Mouse (Mus musculus): ENCODE measurements at regions not wholly inside any gene's neighbourhood (a gene's known extent, or its start where the extent isn't known, plus 50 kb on each side); places are given as distances from the start of the nearest gene placed in this dataset.

- DNase-seq (ENCODE audit: low read depth, low spot score), result no peak
These were observed 54.9 kb downstream of the Cbln1 start for GRCm38 (mm10) chr8:87417466-87417865.

- no peak for DNase-seq (ENCODE audit: low read depth, low spot score)
These were observed 57.3 kb downstream of the Cbln1 start for GRCm38 (mm10) chr8:87415051-87415630.

- no peak for DNase-seq (ENCODE audit: low read depth, low spot score)
These were observed 83.4 kb downstream of the Cbln1 start for GRCm38 (mm10) chr8:87389016-87389415.

DNA sequence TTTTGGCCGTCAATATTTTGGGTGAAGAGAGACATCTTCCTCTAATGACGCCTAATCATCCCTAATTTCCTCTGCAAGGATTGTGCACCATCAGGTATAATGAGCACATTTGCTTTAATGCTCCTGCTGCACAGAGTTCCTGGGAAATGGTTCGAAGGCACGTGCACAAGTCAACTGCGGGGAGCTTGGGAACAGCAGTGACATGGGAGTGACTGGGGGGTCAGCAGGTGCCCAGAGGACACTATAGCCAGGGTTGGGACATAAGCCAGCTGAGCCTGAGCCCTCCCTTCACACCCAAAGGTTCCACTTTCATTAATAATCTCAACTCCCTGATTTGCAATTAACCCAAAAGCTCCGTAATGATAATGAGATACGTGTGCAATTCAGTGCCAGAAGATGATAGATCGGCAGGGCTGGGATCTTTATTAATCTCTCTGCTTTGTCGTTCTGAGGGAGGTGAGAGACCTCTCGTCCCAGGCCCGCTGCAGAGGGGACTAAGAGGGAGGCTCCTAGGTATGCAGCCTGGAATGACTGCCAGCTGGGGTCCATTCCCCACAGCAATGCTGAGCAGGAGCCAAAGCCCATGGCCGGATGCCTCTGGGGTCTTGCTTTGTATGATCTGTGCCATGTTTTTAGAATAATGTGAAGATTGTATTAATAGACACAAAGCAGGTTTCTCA, 88.7 kb downstream of the Cbln1 start:
- DNase-seq (ENCODE audit: low read depth, low spot score), result no peak

- DNase-seq (ENCODE audit: low read depth, low spot score), result no peak
These were observed 90.1 kb downstream of the Cbln1 start for GRCm38 (mm10) chr8:87382311-87382710.

DNA sequence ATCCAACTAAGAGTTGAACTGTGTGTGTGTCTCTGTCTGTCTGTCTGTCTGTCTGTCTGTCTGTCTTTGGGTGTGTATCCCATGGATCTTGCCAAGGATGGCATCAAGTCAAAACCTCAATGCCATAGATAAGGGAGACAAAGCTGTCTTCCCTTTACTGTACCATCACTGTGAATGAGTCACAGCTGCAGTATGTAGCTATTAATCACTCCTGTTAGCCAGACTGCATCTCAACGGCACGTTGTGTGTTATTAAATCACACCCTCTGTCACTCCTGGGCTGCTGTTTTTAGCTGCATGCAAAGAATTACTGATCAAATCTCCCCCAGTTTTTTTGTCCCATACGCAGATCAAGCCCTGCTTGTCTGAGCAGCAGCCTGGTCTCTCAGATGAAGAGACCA, 91.6 kb downstream of the Cbln1 start:
- DNase-seq (ENCODE audit: low read depth, low spot score), result no peak

GRCm38 (mm10) chr8:87379296-87379695, 93.1 kb downstream of the Cbln1 start:
- no peak for DNase-seq (ENCODE audit: low read depth, low spot score)

DNA sequence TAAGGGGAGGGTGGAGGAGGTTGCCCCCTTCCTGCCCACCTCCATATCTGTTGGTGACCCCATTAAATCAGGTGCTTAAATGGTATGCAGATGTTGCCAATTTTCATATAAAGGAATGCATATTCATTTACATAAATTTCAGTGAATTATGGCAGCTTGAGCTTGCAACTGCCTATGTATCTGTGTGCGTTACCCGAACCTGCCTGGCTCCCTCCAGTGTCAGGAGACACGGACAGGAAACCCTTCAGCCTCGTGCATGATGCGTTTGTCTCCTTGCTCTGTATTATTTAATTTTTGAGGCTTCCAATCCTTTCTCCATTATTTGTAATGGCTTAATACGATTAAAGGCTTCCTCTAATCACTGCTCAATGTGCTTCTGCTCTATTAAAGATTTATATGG, 98.4 kb downstream of the Cbln1 start:
- no peak for DNase-seq (ENCODE audit: low read depth, low spot score)

- DNase-seq (ENCODE audit: low read depth, low spot score), result no peak
These were observed 98.9 kb downstream of the Cbln1 start for GRCm38 (mm10) chr8:87373535-87373934.

DNA sequence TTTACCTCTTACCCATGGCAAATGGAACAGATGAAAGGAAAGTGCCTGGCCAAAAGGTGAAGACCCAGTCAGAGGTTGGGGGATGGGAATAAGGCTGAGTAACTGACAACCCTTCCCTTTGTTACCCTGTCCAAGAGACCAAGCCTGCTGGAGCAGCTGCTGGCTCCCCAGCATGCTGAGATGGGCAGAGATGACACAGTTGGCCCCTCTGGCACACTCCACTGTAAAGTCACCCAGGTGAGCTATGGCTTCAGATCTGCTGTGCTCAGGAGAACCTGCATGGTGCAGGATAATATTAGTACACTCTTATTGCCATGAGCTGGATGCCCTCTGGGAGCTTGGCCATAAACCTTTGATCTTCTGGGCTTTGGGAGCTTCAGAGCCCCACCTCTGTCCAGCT, 100.3 kb downstream of the Cbln1 start:
- DNase-seq (ENCODE audit: low read depth, low spot score), result no peak

GRCm38 (mm10) chr8:87370194-87370593, 102.2 kb downstream of the Cbln1 start:
- DNase-seq (ENCODE audit: low read depth, low spot score), result no peak

GRCm38 (mm10) chr8:87350471-87350870, 121.9 kb downstream of the Cbln1 start:
- DNase-seq (ENCODE audit: low read depth, low spot score), result no peak

DNA sequence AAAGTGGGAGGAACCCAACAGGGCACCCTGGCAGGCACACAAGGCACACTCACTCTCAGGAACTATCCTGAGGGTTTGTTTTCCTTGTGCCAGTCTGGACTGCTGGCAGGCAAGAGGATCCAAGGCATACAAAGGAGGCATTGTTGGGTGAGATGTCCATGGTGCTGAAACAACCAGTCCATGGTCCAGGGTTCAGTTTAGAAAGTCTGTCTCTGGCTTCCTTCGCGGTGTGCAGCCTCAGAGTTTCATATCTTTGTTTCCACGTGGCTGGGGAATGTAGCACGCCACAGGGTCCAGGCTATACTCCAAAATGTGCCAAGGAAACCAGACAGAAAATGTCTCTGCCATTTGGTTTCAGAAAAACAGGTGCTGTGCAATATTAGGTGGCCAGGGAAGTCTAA, 122.6 kb downstream of the Cbln1 start:
- DNase-seq (ENCODE audit: low read depth, low spot score), result no peak

- DNase-seq (ENCODE audit: low read depth, low spot score), result no peak
These were observed 143.0 kb downstream of the Cbln1 start for GRCm38 (mm10) chr8:87329371-87329770.

DNA sequence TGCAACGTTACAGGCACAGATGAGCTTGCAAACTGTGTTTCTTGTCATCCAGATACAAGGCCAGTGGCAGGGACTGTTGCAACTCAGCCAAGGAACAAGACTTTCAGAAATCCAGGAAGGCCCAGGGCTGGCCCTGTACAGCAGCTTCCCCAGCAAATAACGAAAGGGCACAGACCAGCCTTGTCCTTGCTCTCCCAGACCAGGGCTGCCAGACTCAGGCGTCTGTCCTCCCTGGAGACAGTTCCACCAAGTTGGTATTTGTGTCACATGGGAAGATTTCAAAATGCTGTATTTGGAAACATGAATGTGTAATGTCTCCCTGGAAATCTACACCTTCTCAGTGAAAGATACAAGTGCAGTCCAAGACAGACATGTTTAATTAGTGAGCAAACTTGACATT, 157.8 kb downstream of the Cbln1 start:
- no peak for DNase-seq (ENCODE audit: low read depth, low spot score)

- DNase-seq (ENCODE audit: low read depth, low spot score), result no peak
These were observed 161.1 kb downstream of the Cbln1 start for GRCm38 (mm10) chr8:87311282-87311681.

DNA sequence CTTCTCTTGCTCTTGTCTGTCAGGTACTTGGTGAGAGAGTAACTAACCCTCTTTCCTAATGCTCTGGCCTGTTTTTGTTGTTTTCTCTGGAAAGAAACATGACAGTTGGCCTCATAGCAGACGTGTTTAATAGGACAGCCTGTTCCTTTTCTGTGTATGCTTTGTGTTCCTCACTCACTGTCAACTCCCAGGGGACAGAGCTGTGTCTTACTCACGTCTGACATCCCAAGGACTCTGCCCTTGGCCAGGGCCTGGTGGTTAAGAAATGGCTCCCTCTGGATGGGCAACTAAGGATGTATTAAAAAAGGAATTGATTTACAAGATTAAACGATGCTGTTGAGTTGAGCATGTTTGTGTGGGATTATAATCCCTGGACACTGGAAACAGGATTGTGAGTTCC, 164.1 kb downstream of the Cbln1 start:
- DNase-seq (ENCODE audit: low read depth, low spot score), result no peak

DNA sequence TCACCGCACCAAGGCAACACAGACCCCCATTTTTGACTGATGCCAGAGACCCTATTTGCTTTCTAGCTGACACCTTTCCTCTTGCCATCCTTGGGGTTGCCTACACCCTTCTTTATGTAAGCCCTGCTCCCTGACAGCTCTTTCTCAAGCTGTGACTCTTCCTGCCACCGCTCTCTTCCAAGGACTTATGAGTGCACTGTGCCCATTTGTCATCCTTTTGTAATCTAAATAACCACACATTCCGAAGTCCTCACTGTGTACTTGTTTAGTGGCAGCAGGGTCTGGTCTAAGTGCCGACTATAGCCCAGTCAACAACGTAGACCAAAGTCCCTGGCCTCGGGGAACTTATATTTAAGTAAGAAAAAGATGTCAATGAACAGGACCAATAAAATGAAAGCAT, 167.4 kb downstream of the Cbln1 start:
- DNase-seq (ENCODE audit: low read depth, low spot score), result no peak

- DNase-seq (ENCODE audit: low read depth, low spot score), result no peak
These were observed 168.9 kb downstream of the Cbln1 start for GRCm38 (mm10) chr8:87303522-87303921.

DNA sequence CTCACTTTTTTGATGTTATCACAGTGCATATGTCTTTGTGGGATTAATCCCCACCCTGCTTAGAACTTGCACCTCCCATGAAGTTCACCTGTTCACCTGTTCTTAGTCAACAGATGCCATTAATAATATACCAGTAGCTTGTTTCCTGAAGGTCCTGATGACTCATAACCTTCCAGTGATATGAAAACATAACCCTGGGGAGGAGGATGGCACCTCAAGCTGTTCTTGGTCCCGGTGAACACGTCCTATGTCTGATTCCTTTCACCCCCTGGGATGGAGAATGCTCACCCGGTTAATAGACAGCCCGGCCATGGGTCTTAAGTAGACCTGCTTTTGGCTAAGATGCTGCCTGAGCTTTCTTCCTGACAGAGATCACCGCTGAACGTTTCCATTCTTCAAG, 174.6 kb downstream of the Cbln1 start:
- DNase-seq (ENCODE audit: low read depth, low spot score), result no peak

- no peak for DNase-seq (ENCODE audit: low read depth, low spot score)
These were observed 175.1 kb downstream of the Cbln1 start for GRCm38 (mm10) chr8:87297331-87297730.

DNA sequence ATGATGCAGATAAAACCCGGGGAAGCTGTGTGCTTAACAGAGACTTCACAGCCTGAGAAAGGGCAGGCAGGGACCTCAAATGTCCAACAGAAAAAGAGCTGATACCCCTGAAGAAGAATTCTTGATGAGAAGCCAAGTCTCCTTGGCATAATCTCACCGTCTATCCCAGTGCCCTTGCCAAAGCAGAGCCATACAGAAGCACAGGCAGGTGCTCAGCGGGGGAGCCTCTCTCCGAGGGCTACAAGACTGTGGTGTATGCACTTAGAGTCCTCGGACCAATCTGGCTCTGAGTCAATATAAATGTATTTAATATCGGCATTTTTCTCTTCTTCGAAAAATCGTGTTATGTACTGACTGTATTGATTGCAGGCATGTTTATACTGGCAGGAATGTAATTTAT, 186.3 kb downstream of the Cbln1 start:
- no peak for DNase-seq (ENCODE audit: low read depth, low spot score)

DNA sequence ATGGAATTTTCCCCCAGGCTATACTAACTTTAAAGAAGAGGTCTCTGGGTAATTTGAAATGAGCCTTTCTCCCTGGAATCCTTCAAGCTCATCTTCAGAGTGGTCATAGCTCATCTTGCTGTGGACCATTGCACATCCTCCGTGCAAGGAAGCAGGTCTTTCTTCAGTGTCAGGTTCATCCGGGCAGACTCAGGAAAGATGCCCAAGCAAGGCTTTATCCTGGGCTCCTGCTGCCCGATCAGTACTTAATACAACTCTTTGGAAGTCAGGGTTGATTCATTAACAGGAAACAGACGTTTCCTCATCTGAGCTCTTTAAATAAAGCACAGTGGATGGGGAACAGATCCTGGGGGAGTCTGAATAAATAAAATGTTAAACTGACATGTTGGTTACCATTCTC, 188.1 kb downstream of the Cbln1 start:
- DNase-seq (ENCODE audit: low read depth, low spot score), result no peak

DNA sequence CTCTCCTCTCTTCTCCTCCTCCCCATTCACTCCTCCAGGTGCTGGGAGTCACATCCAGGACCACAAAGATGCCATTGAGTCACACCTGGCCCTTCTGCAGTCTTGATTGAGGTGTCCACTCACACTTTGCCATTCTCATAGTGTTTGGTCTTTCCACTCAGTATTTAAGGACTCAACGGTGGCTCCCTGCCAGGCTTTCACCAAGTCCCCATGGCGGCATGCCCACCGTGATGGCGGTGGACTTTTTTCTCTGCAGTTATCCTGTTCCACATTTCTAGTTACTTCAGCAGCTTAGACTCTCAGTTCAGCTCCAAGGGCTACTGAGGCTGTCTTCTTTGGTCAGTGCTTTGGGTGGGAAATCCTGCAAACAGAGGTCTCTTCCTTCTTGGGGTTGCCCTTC, 189.9 kb downstream of the Cbln1 start:
- DNase-seq (ENCODE audit: low read depth, low spot score), result no peak
